Mouse (Mus musculus): ENCODE results near the gene Asb2. TPM values are rescaled to one million over a fixed set of nuclear protein-coding genes. Genes with fewer than 3 reads are reported as not detected.

Gene Asb2
- polyA plus RNA-seq, 1 experiment from 2014 or later, result 219 TPM

- Histone ChIP-seq H3K36me3 (no peaks in the 10 kb centered on the region), H3K4me2 (no peak overlapping the region), H3K27ac (peak overlapping the region; percentile 66; the same call in 1 of the 2 replicates), H3K9ac (no peak overlapping the region), H3K4me3 (no peak overlapping the region), H3K27me3 (no peaks in the 10 kb centered on the region), H3K9me3 (replicated peaks) (no peaks in the 10 kb centered on the region), H3K4me1 (replicated peaks) (peaks cover 46% of the 10 kb centered on the region)
- WGBS, result 44% methylated on average over 4 of the region's 4 CpGs
- ATAC-seq (replicated peaks; ENCODE audit: insufficient number of reproducible peaks, insufficient read depth, low FRiP score, low read depth), result no peak
Measured at GRCm38 (mm10) chr12:103358951-103359801, 3.4 kb upstream of the Asb2 start.

GRCm38 (mm10) chr12:103358216-103358615 lies 2.4 kb upstream of the Asb2 start:
- Histone ChIP-seq H3K4me3 (no peak overlapping the region), H3K36me3 (no peaks in the 10 kb centered on the region), H3K27ac (peak overlapping the region; percentile 66), H3K4me2 (0 out of 2 replicates have a peak overlapping the region, but pooled peaks have one; percentile 13), H3K9me3 (replicated peaks) (no peaks in the 10 kb centered on the region), H3K4me1 (replicated peaks) (peaks cover 49% of the 10 kb centered on the region), H3K27me3 (no peaks in the 10 kb centered on the region), H3K9ac (no peak overlapping the region)
- ATAC-seq (replicated peaks; ENCODE audit: insufficient number of reproducible peaks, insufficient read depth, low FRiP score, low read depth), result no peak
- WGBS, result 52% methylated on average over 8 of the region's 8 CpGs

- no peak overlapping the region for H3K4me3 ChIP-seq
- no peak for ATAC-seq (replicated peaks; ENCODE audit: insufficient number of reproducible peaks, insufficient read depth, low FRiP score, low read depth)
- peaks cover 46% of the 10 kb centered on the region for H3K4me1 ChIP-seq (replicated peaks)
- H3K27ac ChIP-seq, result peak overlapping the region; percentile 91
- no peak overlapping the region for H3K9ac ChIP-seq
- no peaks in the 10 kb centered on the region for H3K9me3 ChIP-seq (replicated peaks)
- H3K36me3 ChIP-seq, result no peaks in the 10 kb centered on the region
- 86% methylated on average over 4 of the region's 4 CpGs for WGBS
- no peaks in the 10 kb centered on the region for H3K27me3 ChIP-seq
- H3K4me2 ChIP-seq, result peak overlapping the region; percentile 59; the same call in 1 of the 2 replicates
Measured at GRCm38 (mm10) chr12:103356415-103356748, 581 bp upstream of the Asb2 start.

- Histone ChIP-seq H3K4me3 (peak overlapping the region; percentile 40), H3K9ac (peak overlapping the region; percentile 46; the same call in 1 of the 2 replicates), H3K27me3 (no peaks in the 10 kb centered on the region), H3K9me3 (replicated peaks) (no peaks in the 10 kb centered on the region), H3K27ac (peak overlapping the region; percentile 91), H3K4me2 (peak overlapping the region; percentile 59), H3K4me1 (replicated peaks) (peaks cover 36% of the 10 kb centered on the region), H3K36me3 (peaks cover 5% of the 10 kb centered on the region; the same call in 1 of the 2 replicates)
- peak; percentile 90 for ATAC-seq (replicated peaks; ENCODE audit: insufficient number of reproducible peaks, insufficient read depth, low FRiP score, low read depth)
- WGBS, result 11% methylated on average over 5 of the region's 5 CpGs
Measured at GRCm38 (mm10) chr12:103353538-103353937, 2.3 kb downstream of the Asb2 start.

- Histone ChIP-seq H3K4me1 (replicated peaks) (peaks cover 36% of the 10 kb centered on the region), H3K36me3 (peaks cover 5% of the 10 kb centered on the region; the same call in 1 of the 2 replicates), H3K9ac (peak overlapping the region; percentile 18; the same call in 1 of the 2 replicates), H3K27ac (peak overlapping the region; percentile 91), H3K27me3 (no peaks in the 10 kb centered on the region), H3K4me3 (peak overlapping the region; percentile 40; the same call in 1 of the 2 replicates), H3K4me2 (peak overlapping the region; percentile 59), H3K9me3 (replicated peaks) (no peaks in the 10 kb centered on the region)
- WGBS, result 81% methylated on average over 6 of the region's 6 CpGs
- no peak for ATAC-seq (replicated peaks; ENCODE audit: insufficient number of reproducible peaks, insufficient read depth, low FRiP score, low read depth)
Measured at GRCm38 (mm10) chr12:103352735-103353134, 3.1 kb downstream of the Asb2 start.

GRCm38 (mm10) chr12:103348506-103348905 lies 7.3 kb downstream of the Asb2 start:
- H3K27me3 ChIP-seq, result no peaks in the 10 kb centered on the region
- WGBS, result 2% methylated on average over 3 of the region's 3 CpGs
- ATAC-seq (replicated peaks; ENCODE audit: insufficient number of reproducible peaks, insufficient read depth, low FRiP score, low read depth), result no peak
- no peaks in the 10 kb centered on the region for H3K9me3 ChIP-seq (replicated peaks)
- H3K36me3 ChIP-seq, result peaks cover 16% of the 10 kb centered on the region; the same call in 1 of the 2 replicates
- H3K27ac ChIP-seq, result no peak overlapping the region
- H3K4me2 ChIP-seq, result no peak overlapping the region
- H3K9ac ChIP-seq, result no peak overlapping the region
- no peak overlapping the region for H3K4me3 ChIP-seq
- H3K4me1 ChIP-seq (replicated peaks), result peaks cover 23% of the 10 kb centered on the region

- H3K4me2 ChIP-seq, result no peak overlapping the region
- ATAC-seq (replicated peaks; ENCODE audit: insufficient number of reproducible peaks, insufficient read depth, low FRiP score, low read depth), result no peak
- H3K9ac ChIP-seq, result no peak overlapping the region
- peaks cover 14% of the 10 kb centered on the region for H3K4me1 ChIP-seq (replicated peaks)
- H3K27ac ChIP-seq, result no peak overlapping the region
- H3K4me3 ChIP-seq, result no peak overlapping the region
- H3K27me3 ChIP-seq, result no peaks in the 10 kb centered on the region
- H3K9me3 ChIP-seq (replicated peaks), result no peaks in the 10 kb centered on the region
- H3K36me3 ChIP-seq, result peaks cover 16% of the 10 kb centered on the region; the same call in 1 of the 2 replicates
- WGBS, result 40% methylated on average over 5 of the region's 5 CpGs
Measured at GRCm38 (mm10) chr12:103347406-103347805, 8.4 kb downstream of the Asb2 start.

GRCm38 (mm10) chr12:103346945-103347344 lies 8.9 kb downstream of the Asb2 start:
- Histone ChIP-seq H3K4me1 (replicated peaks) (peaks cover 14% of the 10 kb centered on the region), H3K9me3 (replicated peaks) (no peaks in the 10 kb centered on the region), H3K9ac (no peak overlapping the region), H3K27ac (no peak overlapping the region), H3K4me2 (no peak overlapping the region), H3K27me3 (no peaks in the 10 kb centered on the region), H3K4me3 (no peak overlapping the region), H3K36me3 (peaks cover 16% of the 10 kb centered on the region; the same call in 1 of the 2 replicates)
- WGBS, result 65% methylated on average over 8 of the region's 8 CpGs
- no peak for ATAC-seq (replicated peaks; ENCODE audit: insufficient number of reproducible peaks, insufficient read depth, low FRiP score, low read depth)

- 81% methylated on average over 7 of the region's 7 CpGs for WGBS
- Histone ChIP-seq H3K27me3 (no peaks in the 10 kb centered on the region), H3K27ac (no peak overlapping the region), H3K4me3 (no peak overlapping the region), H3K9ac (no peak overlapping the region), H3K9me3 (replicated peaks) (no peaks in the 10 kb centered on the region), H3K4me1 (replicated peaks) (peaks cover 14% of the 10 kb centered on the region), H3K36me3 (peaks cover 11% of the 10 kb centered on the region; the same call in 1 of the 2 replicates), H3K4me2 (no peak overlapping the region)
- ATAC-seq (replicated peaks; ENCODE audit: insufficient number of reproducible peaks, insufficient read depth, low FRiP score, low read depth), result no peak
Measured at GRCm38 (mm10) chr12:103344934-103345333, 10.9 kb downstream of the Asb2 start.

GRCm38 (mm10) chr12:103343456-103343855 lies 12.3 kb downstream of the Asb2 start:
- Histone ChIP-seq H3K4me2 (no peak overlapping the region), H3K27me3 (no peaks in the 10 kb centered on the region), H3K9me3 (replicated peaks) (no peaks in the 10 kb centered on the region), H3K36me3 (peaks cover 11% of the 10 kb centered on the region; the same call in 1 of the 2 replicates), H3K27ac (no peak overlapping the region), H3K9ac (no peak overlapping the region), H3K4me1 (replicated peaks) (peaks cover 27% of the 10 kb centered on the region), H3K4me3 (no peak overlapping the region)
- no peak for ATAC-seq (replicated peaks; ENCODE audit: insufficient number of reproducible peaks, insufficient read depth, low FRiP score, low read depth)
- WGBS, result 74% methylated on average over 8 of the region's 8 CpGs

- Histone ChIP-seq H3K27me3 (no peaks in the 10 kb centered on the region), H3K27ac (no peak overlapping the region), H3K4me1 (replicated peaks) (peaks cover 14% of the 10 kb centered on the region), H3K9me3 (replicated peaks) (no peaks in the 10 kb centered on the region), H3K4me2 (no peak overlapping the region), H3K36me3 (peaks cover 11% of the 10 kb centered on the region; the same call in 1 of the 2 replicates), H3K9ac (no peak overlapping the region), H3K4me3 (no peak overlapping the region)
- 71% methylated on average over 5 of the region's 5 CpGs for WGBS
- ATAC-seq (replicated peaks; ENCODE audit: insufficient number of reproducible peaks, insufficient read depth, low FRiP score, low read depth), result no peak
Measured at GRCm38 (mm10) chr12:103341212-103341611, 14.6 kb downstream of the Asb2 start.

Data from heart, embryonic 15.5 days (tissue).